Mouse (Mus musculus) neural tube, embryonic 11.5 days (tissue): ENCODE results near the gene Gcnt3. TPM values are rescaled to one million over a fixed set of nuclear protein-coding genes. Genes with fewer than 3 reads are reported as not detected.

ENCODE experiments used
- ATAC-seq: fragments of 200-750 bp; cut with Nextera tagmentation; 2 replicates; pipeline ENCODE4 v1.8.0; 2017; ENCODE audit warnings: moderate number of reproducible peaks, mild to moderate bottlenecking, moderate TSS enrichment, moderate library complexity; ENCODE audit not compliant: insufficient read depth, low FRiP score, low TSS enrichment
- DNase-seq: peaks from one replicate; pipeline ENCODE4 v3.0.0-alpha.2; 2015; ENCODE audit warnings: low spot score
- H3K27ac ChIP-seq: fragments of 300-500 bp; sonication (generic); 2 replicates; pipeline ENCODE4 v1.5.1; 2014; ENCODE audit warnings: low read depth, mild to moderate bottlenecking, low read length
- H3K27me3 ChIP-seq: fragments of 300-500 bp; sonication (generic); 2 replicates; pipeline ENCODE4 v1.6.1; 2014; ENCODE audit warnings: mild to moderate bottlenecking, low read length, mixed read lengths; ENCODE audit not compliant: control insufficient read depth, insufficient read depth
- H3K36me3 ChIP-seq: fragments of 300-500 bp; sonication (generic); 2 replicates; pipeline ENCODE4 v1.6.1; 2014; ENCODE audit warnings: mild to moderate bottlenecking, low read length, moderate library complexity, mixed read lengths; ENCODE audit not compliant: control insufficient read depth, insufficient read depth
- H3K4me1 ChIP-seq: fragments of 300-500 bp; sonication (generic); 2 replicates; pipeline ENCODE4 v1.6.1; 2014; ENCODE audit warnings: low read length, mixed read lengths; ENCODE audit not compliant: control insufficient read depth, insufficient read depth
- H3K4me2 ChIP-seq: fragments of 300-500 bp; sonication (generic); 2 replicates; pipeline ENCODE4 v1.6.1; 2014; ENCODE audit warnings: low read depth, mild to moderate bottlenecking, moderate library complexity
- H3K4me3 ChIP-seq: fragments of 300-500 bp; sonication (generic); 2 replicates; pipeline ENCODE4 v1.5.1; 2014; ENCODE audit warnings: low read depth, low read length
- H3K9ac ChIP-seq: fragments of 300-500 bp; sonication (generic); 2 replicates; pipeline ENCODE4 v1.6.1; 2014; ENCODE audit warnings: mild to moderate bottlenecking, low read length
- H3K9me3 ChIP-seq: fragments of 300-500 bp; sonication (generic); 2 replicates; pipeline ENCODE4 v1.6.1; 2016; ENCODE audit warnings: low read length; ENCODE audit not compliant: control insufficient read depth
- WGBS: fragments of 180-500 bp; shearing (Covaris S2); extraction: QIAGEN DNeasy Blood & Tissue Kit; methylation state at CpG from one replicate; pipeline ENCODE4 v1.1.7; 2014; 5-methylcytosine and 5-hydroxymethylcytosine counted together
- polyA plus RNA-seq: library from polyadenylated mRNA; unstranded; fragments of >200 nt; fragmentation: Nextera tagmentation; extraction: Ambion mirVana; gene quantifications from 2 replicates; pipeline ENCODE4 v1.2.1, GENCODE M21; 2014

Gene Gcnt3
- polyA plus RNA-seq, result not detected in 2 replicates

DNA sequence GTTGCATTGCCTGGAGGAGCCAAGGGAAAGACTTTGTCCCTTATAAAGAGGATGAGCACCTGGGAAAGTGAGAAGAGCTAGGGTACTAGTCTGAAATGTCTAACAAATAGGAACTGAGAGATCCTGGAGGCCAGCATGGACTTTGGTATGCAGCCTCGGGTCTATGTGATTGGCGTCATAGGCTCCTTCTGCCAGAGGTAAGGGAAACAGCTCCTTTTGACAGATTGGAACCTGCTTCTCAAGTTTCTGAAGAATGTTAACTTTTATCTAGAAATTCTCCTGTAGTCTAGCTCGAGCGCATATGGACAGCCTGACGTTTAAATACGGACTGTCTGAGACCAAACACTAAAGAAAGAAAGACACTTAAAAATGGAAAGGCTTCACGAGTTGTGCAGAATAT lies at the start of gene Gcnt3:
Gene Gcnt3 (minus strand): TSS at position 101 of the 400 bp plus-strand sequence.
- no peaks in the 10 kb centered on the region for H3K27me3 ChIP-seq

DNA sequence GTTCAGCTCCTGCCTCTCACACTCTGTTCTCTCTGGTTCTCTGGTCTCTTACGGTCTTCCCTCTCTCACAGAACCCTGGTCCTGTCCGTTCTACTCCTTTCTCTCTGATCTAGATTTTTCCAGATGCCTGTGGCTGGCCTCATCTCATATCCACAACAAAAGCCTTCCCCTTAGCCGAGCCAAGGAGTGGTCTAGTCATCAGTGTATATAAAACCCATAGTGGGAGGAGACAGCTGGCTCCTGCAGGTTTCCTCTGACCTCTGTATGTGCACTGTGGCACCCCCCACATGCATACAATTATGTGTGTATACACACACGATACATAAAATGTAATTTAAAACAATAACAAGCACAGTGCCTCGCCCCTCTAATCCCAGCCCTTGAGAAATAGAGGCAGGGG lies 49.5 kb upstream of the Gcnt3 start:
- Histone ChIP-seq H3K9me3 (no peaks in the 10 kb centered on the region), H3K27me3 (no peaks in the 10 kb centered on the region), H3K4me1 (no peaks in the 10 kb centered on the region), H3K36me3 (no peaks in the 10 kb centered on the region), H3K4me2 (no peak overlapping the region), H3K9ac (no peak overlapping the region), H3K4me3 (no peak overlapping the region), H3K27ac (no peak overlapping the region)
- 77% methylated on average over 5 of the region's 5 CpGs for WGBS
- ATAC-seq (no peak), DNase-seq (no peak)

More for the DNA sequence above, at the start of gene Gcnt3:
- Histone ChIP-seq H3K9me3 (no peaks in the 10 kb centered on the region), H3K4me1 (no peaks in the 10 kb centered on the region), H3K27ac (no peak within 1 kb of the TSS), H3K4me3 (no peak within 1 kb of the TSS), H3K4me2 (no peak within 1 kb of the TSS), H3K9ac (no peak within 1 kb of the TSS), H3K36me3 (no peaks in the 10 kb centered on the region)
- WGBS, result 95% methylated on average over 7 of the region's 7 CpGs
- no peak for ATAC-seq
- DNase-seq, result no peak

DNA sequence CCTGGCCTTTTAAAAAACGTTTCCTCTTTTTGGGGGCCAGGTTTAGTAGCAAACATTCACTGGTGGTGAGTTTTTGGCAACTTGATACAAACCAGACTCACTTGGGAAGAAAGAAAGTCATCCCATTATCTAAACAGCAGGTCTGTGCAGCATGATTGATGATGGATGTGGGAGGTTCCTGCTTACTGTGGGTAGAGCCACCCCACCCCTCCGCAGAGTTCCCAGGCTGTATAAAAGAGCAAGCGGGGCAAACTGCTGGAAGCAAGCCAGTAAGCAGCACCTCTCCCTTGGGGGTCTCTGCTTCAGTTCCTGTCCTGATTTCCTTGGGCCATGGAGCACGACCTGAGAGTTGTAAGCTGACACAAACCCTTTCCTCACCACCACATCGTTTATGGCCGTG lies 48.2 kb upstream of the Gcnt3 start:
- Histone ChIP-seq H3K9ac (no peak overlapping the region), H3K4me3 (no peak overlapping the region), H3K27ac (no peak overlapping the region), H3K36me3 (no peaks in the 10 kb centered on the region), H3K27me3 (no peaks in the 10 kb centered on the region), H3K9me3 (no peaks in the 10 kb centered on the region), H3K4me2 (no peak overlapping the region), H3K4me1 (no peaks in the 10 kb centered on the region)
- WGBS, result 54% methylated on average over 6 of the region's 6 CpGs
- DNase-seq (peak; percentile 26), ATAC-seq (no peak)

DNA sequence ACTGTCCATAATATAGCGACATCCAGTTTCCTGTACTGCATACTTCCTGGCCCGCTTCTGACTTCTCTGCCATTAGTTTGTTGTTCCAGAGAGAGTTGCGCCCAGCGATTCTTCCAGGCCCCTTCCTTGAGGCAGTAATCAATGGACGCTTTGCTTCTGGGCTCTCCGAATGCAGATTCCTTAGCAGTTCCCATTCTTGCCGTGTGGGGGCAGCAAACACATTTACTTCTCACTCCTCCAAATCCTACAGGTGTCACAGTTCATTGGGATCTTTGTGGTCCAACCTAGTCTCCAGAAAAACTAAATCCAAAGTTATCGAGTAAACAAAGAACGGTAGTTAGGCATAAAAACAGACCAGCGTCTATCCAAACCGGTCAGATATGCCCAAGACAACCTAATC lies 46.2 kb upstream of the Gcnt3 start:
- DNase-seq, result peak; percentile 56
- Histone ChIP-seq H3K9ac (no peak overlapping the region), H3K4me1 (no peaks in the 10 kb centered on the region), H3K36me3 (no peaks in the 10 kb centered on the region), H3K27ac (no peak overlapping the region), H3K9me3 (no peaks in the 10 kb centered on the region), H3K27me3 (no peaks in the 10 kb centered on the region), H3K4me2 (no peak overlapping the region), H3K4me3 (no peak overlapping the region)
- no peak for ATAC-seq
- 68% methylated on average over 11 of the region's 11 CpGs for whole genome bisulfite sequencing

DNA sequence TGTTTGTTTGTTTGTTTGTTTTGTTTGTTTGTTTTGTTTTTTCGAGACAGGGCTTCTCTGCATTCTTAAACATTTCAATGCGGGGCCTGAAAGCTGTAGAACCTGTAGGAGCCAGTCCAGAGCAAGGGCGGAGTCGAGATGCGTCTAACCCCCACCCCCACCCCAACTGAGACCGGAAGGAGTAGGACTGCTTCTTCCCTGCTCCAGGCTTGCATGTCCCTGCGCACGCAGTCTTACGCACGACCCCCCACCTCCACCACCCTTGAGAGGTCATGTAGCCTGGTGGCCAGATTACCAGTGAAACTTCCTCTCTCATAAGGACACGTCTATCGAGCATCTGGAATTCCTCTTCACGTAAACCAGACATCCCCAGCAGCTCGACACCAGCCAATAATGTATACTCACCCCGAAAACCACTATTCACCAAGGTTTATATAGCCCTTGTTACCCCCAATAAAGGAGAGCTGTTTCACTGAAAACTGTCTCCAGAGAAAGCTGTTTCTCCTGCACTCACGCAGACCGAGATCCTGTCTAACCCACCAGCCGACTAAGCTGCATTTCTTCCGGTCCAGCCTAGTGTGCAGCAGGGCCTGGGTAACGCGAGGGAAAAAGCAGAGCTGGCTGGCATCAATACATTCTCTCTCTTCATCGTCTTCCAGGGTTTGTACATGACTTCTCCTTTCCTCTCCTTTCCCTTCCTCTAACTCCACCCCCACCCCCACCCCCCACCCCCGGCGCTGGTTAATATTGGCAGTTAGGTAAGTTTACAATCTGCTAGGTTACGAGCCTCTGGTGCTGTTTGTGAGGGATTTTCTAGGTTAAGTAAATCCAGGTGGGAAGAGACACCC lies 44.7 kb upstream of the Gcnt3 start:
- no peaks in the 10 kb centered on the region for H3K9me3 ChIP-seq
- H3K27me3 ChIP-seq, result no peaks in the 10 kb centered on the region
- ATAC-seq, result no peak
- no peak overlapping the region for H3K4me2 ChIP-seq
- H3K4me3 ChIP-seq, result no peak overlapping the region
- H3K9ac ChIP-seq, result no peak overlapping the region
- H3K27ac ChIP-seq, result no peak overlapping the region
- H3K36me3 ChIP-seq, result no peaks in the 10 kb centered on the region
- WGBS, result 72% methylated on average over 25 of the region's 25 CpGs
- DNase-seq, result no peak
- no peaks in the 10 kb centered on the region for H3K4me1 ChIP-seq

DNA sequence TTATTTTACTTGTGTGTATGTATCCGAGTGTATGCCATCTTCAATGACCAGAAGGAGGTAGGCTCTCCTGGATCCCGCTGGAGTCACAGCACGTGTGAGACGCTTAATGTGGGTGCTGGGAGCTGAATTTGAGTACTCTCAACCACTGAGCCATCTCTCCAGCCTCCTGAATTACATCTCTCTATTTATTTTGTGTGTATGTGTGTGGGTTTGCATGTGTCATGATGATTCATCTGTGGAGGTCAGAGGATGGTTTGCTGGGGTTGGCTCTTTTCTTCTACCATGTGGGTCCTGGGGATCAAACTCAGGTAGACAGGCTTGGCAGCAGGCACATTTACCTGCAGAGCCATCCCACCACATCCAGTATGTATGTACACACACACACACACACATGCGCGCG lies 43.9 kb upstream of the Gcnt3 start:
- no peak overlapping the region for H3K4me3 ChIP-seq
- H3K9ac ChIP-seq, result no peak overlapping the region
- no peaks in the 10 kb centered on the region for H3K4me1 ChIP-seq
- H3K27me3 ChIP-seq, result no peaks in the 10 kb centered on the region
- WGBS, result 94% methylated on average over 7 of the region's 7 CpGs
- ATAC-seq (no peak), DNase-seq (no peak)
- H3K4me2 ChIP-seq, result no peak overlapping the region
- H3K27ac ChIP-seq, result no peak overlapping the region
- no peaks in the 10 kb centered on the region for H3K9me3 ChIP-seq
- H3K36me3 ChIP-seq, result no peaks in the 10 kb centered on the region

DNA sequence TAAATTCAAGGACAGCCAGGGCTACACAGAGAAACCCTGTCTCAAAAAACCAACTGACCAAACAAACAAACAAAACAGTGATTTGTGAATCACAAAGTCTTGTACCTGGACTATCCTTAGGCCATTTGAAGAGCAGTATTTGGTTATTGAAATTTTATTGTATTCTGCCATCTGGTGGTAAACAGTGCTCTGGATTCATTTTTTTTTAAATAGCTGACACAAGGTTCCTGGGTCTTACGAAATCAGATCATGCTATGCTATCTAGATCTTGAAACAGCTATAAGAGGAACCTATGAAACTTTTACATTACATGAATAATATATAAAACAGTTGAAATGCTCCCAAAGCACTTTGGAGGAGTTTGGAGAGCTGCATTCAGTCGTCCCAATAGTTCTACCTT lies 43.1 kb upstream of the Gcnt3 start:
- no peak for ATAC-seq
- H3K27me3 ChIP-seq, result no peaks in the 10 kb centered on the region
- no peaks in the 10 kb centered on the region for H3K36me3 ChIP-seq
- H3K4me1 ChIP-seq, result no peaks in the 10 kb centered on the region
- H3K9ac ChIP-seq, result no peak overlapping the region
- no peak overlapping the region for H3K4me2 ChIP-seq
- H3K4me3 ChIP-seq, result no peak overlapping the region
- WGBS, result 86% methylated on average over 2 of the region's 2 CpGs
- no peak overlapping the region for H3K27ac ChIP-seq
- DNase-seq, result no peak
- H3K9me3 ChIP-seq, result no peaks in the 10 kb centered on the region

DNA sequence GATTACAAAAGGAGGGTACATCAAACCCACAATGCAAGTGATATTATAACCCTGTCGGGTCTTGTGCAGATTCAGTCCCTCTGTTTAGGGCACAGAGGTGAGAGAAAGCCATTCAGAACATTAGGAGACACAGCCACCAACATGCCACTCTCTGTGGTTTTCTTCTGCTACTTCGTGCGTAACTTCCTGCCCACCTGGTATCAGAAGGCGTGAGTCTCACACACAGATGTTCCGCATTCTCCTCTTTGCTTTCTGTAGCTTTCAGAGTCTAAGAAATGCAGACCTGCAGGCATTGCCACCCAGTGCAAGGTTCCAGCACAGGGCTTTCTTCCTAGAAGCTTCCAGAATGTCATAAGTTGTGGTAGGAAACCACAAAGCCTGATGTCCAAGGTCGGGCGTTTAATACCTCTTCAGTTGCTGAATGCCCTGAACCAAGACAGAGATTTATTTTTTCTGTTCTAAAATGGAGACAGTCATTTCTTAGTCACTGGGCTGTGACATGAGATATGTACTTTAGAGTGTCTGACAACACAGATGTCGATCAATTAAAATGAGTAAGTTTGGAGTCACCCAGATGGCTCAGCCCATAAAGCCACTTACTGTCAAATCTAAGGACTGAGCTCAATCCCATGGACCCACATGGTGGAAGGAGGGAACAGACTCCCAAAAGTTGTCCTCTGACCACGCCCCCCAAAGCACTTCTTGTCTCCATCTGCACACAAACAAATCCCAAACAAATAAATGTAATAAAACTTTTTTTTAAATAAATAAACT lies 42.3 kb upstream of the Gcnt3 start:
- no peaks in the 10 kb centered on the region for H3K9me3 ChIP-seq

DNA sequence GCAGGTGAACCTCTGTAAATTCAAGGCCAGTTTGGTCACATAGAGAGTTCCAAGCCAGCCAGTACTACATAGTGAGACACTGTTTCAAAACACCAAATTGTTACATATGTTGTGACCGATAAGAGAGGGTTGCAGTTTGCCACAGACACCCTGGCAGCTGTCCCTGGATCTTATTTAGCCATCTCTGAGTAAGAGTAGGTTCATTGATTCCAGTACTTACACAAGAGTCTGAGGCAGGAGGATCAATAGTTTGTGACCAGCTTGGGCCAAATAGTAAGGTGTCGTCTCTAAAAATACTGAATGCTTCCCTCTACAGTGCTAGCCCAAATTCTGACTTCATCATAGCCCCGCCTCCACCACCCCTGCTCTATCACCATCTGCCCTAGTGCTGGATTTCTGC lies 40.1 kb upstream of the Gcnt3 start:
- H3K4me3 ChIP-seq, result no peak overlapping the region
- DNase-seq (no peak), ATAC-seq (no peak)
- no peak overlapping the region for H3K9ac ChIP-seq
- H3K9me3 ChIP-seq, result no peaks in the 10 kb centered on the region
- 88% methylated on average over 3 of the region's 3 CpGs for WGBS
- no peaks in the 10 kb centered on the region for H3K36me3 ChIP-seq
- no peaks in the 10 kb centered on the region for H3K27me3 ChIP-seq
- H3K4me1 ChIP-seq, result no peaks in the 10 kb centered on the region
- H3K27ac ChIP-seq, result no peak overlapping the region
- H3K4me2 ChIP-seq, result no peak overlapping the region

More for the DNA sequence above, 42.3 kb upstream of the Gcnt3 start:
- no peaks in the 10 kb centered on the region for H3K27me3 ChIP-seq
- H3K4me1 ChIP-seq, result no peaks in the 10 kb centered on the region
- no peak overlapping the region for H3K27ac ChIP-seq
- 83% methylated on average over 9 of the region's 9 CpGs for WGBS
- H3K9ac ChIP-seq, result no peak overlapping the region
- no peaks in the 10 kb centered on the region for H3K36me3 ChIP-seq
- no peak for DNase-seq
- no peak for ATAC-seq
- no peak overlapping the region for H3K4me3 ChIP-seq
- no peak overlapping the region for H3K4me2 ChIP-seq
